Mouse (Mus musculus) spleen, adult 12 weeks (tissue): Measurements from ENCODE around the gene Agbl3.

Source experiments
- DNase-seq: peaks from one replicate; pipeline ENCODE4 v3.0.0; 2022; ENCODE audit warnings: low spot score

Agbl3 gene

DNA sequence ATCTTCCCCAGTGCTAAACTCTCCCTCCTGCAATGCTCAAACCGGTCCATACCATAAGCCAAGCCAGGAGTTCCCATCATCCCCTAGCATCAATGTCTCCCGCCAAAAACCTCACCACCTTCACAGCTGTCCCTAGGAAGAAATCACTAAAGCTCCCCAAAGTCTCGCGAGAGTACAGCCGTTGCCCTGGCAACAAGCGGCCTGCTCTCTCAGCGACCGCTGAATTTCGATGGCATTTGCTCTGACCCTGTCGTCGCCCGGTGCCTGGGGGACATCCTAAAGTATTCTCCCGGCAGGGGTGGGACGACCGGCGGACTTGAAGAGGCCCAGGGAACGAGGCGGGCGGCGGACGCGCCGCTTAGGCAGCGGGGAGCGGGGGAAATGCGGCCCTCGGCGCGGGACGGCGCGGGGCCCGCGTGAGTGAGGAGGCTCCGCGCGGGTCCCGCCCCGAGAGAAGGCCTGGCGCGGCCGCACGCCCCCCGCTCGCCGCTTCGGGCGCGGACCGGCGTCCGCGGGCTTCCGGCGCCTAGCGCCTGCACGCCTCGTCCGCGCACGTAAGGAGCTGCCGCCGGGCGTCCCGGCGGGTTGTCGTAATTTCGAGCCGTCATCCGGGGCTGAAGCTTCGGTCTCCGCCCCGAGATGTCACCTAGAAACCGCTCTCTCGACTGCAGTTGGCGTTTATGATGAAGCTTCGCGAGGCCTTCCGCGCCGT is at the start of gene Agbl3:
Gene Agbl3 (plus strand): TSS at position 202 of the 712 bp plus-strand sequence.
- peak; percentile 89 for DNase-seq

DNA sequence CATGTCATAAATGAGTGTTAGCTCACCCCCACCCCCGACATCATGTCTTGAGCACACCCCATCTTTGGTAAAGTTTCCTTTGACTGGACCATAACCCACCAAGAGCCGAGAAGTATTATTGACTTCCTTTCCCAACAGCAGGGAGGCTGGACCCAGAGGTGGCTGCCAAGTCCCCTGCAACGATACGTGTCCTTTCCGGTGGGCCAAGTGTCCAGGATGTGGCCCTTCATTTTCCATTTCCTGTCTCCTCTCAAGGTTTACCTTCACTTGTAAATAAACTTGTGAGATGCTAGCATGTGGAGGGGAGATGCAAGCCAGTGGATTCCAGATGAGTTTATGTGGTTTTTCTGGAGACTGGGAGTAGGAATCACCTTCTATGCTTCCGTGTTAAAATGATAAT is 49.2 kb upstream of the Agbl3 start:
- no peak for DNase-seq

DNA sequence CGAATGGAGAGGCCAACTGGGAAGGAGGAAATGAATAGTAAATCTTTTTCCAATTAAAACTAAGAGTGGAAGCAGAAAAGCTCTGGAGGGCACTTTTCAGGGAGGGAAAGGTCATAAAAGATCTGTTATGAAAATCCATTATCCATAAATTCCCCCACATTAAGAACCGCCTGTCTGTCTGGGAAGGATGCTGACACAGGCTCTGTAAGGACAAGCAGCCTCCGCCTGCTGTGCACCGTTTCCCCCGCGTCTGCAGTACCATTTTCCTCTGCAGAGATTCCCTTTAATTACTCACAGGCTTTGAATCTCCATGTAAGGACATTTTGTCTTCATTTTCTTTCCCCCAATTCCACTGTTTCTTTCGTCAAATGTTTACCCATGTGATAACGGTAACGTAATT is 48.7 kb upstream of the Agbl3 start:
- DNase-seq: no peak

DNA sequence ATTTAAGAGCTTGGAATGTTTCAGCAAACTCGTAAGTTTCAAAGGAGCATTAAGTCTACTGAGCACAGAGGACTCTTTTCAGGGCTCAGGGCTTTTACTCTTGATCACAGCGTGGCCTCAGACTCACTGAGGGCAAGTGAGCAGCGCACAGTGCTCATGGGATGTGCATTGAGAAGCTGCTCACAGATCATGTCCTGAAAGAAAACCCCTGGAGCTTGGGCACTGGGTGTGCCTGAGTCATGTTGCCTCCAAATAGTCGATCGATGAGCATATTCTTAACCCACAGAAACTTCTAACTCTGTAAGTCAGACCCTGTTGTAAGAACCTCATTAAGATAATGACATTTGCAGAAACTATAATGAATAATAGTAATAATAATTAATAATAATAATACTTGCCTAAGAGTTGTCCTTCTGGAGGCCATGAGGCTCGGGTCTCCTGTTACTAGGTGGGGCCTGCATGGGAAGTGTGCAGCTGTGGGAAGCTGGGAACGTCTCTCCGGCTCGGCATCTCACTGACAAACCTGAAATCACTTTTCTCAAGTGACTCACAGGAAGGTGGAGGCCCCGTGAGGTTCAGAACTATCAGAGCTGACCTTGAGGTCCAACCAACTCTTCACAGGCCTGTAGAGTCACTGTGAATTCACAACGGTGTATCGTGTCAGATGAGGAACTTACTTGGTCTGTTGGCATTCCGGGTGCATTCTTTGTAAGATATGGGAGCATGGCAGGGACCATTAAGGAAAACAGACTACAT is 45.1 kb upstream of the Agbl3 start:
- DNase-seq: no peak

DNA sequence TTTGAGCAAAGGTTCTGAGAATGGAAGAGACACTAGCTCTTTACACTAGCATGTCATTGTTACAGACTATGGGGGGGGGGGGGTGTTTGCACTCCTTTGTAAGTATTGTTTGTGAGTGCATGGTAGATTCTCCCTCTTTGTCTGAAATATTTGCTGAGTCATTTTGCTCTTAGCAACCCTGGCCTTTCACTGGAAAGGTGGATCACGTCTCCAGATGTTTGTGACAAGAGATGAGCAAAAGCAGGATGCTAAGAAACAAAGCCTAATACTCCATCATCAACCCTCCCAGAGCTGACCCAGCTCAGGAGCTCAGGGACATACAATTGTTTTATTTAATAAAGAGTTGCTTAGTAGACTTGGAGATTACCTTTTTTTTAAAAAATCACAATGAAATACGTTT is 43.3 kb upstream of the Agbl3 start:
- no peak for DNase-seq

DNA sequence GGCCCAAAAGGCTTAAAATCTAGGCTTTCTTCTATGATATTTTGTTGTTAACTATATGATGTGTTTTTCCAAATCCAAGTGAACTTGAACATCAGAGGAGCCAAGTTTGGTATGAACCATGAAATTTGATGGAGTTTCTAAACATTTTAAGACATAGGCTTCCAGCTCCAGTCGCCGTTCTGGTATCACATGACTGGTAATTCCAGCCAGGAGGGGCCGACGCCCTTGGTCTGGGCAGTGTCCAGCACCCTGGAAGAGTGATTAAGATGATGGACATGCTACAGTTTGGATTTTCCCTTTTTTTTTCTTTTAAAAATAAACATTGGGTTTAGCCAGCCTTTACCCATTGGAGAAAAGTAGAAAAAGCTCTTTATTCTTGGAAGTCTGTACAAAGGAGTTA is 36.3 kb upstream of the Agbl3 start:
- DNase-seq: no peak

DNA sequence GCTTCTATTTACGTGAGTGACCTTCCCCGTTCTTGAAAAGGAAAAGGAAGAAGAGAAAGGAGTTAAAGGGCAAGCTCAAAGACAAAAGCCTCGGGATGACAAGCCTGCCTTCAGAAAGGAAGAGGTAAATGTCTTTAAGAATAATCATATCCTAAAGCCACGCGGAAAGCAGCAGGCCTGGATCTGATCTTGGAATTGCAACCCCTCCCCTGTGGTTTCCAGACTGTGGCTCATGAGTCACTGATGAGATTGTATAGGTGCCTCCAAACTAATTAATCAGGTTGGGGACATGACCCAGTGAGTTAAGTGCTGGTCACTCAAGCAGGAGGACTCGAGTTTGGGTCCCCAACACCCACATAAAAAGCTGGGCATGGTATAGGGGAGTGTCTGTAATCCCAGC is 32.4 kb upstream of the Agbl3 start:
- DNase-seq: no peak

DNA sequence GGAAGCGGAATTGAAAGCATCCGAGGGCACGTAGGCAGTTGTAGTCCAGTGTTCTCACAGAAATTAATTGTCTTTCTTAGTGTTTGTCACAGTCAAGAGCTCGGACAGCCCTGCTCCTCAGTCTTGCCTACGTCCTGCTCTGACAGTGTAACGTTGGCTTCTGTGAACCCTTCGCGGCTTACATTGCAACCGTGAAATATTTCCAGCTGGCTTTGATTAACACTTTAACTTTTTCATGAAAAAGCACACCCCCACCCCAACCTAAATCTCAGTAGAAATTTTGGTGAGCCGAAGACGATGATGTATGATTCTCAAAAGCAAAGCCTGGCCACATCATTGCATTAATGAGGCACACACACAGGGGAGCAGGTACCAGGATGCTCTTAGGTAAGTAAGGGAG is 31.7 kb upstream of the Agbl3 start:
- no peak for DNase-seq

DNA sequence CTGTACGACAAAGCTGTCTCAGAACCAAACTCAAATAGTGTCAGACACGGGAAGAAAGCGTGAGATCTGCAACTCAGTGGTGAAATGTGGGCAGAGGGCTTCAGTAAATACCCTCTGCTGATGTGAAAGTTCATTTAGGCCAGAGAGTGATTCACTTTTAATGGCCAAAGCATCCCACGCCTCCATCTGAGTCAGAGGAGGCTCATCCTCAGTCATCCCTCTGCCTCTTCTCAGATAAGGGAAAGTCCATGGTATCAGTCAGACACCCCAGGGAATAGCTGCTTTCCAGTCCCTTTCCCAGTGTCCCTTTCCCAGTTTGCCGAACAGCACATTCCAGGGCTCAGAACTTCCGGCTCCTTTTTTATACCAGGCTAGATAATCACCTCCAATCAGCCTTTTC is 30.7 kb upstream of the Agbl3 start:
- DNase-seq: no peak

DNA sequence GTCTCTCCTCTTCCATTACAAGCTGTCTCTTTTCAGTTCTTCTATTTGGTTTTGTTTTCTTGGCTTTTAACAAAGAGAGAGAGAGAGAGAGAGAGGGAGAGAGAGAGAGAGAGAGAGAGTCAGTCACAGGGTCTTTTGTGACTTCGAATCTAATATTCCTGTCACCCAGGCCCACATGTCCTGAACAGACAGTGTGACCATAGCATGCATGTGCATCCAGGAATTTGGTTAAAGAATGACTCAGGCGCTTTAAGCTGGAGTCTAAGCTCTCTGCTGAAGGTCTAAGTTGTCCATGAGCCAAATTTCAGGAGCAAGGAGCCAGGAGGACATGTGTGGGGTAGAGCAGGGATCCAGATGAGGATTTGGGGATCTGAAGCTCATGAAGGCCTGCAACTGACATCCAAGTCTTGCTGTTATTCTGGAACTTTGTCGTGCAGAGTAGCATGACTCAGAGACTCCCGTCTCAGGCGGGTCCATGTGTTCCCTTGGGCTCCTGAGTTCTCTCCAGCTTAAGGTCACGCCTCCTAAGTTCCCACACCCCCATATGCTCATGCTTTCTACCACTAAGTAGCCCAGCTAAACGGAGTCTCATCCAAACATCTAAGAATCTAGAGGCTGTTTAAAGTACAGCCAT is 29.6 kb upstream of the Agbl3 start:
- DNase-seq: no peak

DNA sequence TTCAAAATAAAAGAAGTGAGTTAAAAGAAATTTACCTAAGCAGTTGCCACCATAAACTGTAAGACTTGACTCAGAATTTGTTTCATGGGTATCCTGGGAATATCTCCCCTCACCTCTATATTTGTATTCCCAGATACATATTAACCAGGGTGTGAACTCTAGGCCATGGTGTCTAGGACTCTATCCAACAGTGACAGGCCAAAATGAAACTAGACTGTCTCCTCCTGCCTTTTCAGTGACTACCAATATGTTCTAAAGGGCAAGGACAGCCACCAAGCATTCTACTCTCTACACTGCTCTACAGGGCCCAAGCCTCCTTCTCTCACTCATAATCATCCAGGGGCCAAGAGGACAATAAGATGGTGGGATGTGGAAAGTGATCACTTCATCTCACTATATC is 28.6 kb upstream of the Agbl3 start:
- DNase-seq: no peak

DNA sequence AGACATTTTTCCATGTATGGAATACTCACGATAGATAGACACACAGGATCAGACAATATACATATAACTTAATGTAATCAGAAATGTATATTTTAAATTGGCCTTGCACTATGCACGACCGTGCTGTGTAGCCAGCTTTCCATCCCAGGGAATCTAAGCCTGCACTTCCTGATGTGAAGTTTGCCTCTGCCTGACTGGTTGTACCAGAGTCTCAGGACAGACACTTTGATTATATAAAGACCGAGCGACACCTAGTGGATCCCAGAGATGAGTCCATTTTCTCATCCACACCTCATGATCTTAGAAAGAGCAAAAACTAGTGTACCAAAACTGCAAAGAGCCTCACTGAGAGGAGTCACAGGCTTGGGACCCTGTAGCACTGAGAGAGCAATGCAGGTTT is 25.8 kb upstream of the Agbl3 start:
- no peak for DNase-seq

DNA sequence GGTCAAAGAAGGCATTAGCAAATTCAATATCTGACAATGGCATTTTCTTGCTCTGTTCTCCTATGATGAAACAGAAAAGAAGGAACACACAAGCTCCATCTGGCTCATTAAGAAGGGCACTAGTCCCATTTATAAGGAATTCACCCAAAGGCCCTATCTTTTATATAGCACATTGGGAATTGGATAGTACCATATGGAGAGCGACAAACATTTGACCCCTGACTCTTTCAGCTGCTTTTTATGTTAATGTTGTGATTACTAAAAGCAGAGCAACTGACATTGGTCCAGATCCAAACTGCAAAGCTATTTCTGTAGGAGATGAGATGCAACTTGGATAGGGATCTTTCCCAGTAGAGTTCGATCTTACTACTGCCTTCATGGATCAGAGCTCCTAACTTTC is 21.9 kb upstream of the Agbl3 start:
- no peak for DNase-seq

DNA sequence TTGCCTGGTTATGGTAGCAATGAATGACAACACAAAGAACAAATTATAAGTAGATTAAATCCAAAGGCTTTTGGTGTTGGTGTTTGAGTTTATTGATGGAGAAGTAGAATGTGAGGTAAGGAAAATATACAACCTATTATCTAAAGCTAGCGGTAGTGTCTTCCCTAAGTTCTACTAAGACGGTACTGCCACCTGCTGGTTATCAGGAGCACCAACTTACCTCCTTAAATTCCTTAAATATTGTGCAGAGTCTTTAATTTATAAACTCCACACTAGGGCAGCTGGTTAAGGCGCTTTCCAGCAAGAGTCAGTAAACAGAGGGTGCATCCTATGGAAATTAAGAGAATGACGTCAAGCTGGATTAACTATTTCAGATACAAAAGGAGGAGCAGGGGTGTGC is 20.2 kb upstream of the Agbl3 start:
- DNase-seq: no peak

DNA sequence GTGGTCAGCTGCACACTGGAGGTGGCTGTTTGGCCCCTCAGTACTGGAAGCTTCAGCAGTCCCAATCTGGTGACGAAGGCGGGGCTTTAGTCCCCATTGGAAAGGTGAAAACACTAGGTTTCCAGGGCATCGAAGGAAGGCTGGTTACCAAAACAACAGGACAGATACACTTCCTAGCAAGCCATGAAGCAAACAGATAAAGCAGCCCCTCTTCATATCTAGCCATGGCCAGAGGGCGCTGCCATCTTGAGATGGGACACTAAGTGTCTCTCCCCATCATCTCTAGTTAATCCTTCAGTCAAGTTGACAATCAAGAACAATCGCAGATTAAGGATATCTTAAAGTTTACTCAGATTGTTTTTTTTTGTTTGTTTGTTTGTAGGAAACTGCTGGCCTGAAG is 14.5 kb upstream of the Agbl3 start:
- DNase-seq: no peak

DNA sequence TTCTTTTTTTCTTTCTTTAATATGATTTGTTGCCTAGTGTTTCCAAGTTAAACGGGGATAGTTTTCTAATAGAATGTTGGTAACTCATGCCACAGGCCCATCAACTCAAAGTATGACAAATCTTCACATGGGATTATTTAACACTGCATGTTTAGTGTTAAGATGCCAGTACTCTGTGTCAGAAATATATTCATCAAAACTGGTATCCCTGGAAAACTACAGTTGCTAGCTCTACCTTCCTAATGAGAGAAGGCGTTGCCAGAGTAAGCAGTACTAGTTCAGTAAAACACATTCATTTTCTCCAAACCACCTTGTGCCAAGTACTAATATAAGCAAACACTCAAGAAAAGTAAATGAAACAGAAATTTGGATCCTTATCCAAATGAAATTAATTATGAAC is 10.2 kb upstream of the Agbl3 start:
- DNase-seq: no peak

DNA sequence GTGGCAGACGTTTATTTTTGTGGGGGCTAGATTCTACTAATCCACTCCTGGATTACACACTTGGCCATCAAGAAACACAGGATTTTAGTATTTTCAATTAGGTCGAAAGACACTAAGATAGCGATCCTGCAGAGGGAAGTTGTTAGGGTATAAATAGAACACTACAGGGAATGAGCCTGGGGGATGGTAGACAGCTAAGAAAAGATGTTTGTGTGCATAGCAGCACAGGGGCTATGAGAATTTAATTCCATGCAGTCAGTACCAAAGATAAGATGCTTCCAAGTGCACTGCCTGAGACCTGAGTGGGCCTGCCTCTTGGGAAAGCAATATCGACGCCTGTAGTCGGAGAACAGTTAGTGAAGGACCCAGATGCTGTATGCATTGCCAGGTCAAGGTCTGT is 9.7 kb upstream of the Agbl3 start:
- DNase-seq: no peak

DNA sequence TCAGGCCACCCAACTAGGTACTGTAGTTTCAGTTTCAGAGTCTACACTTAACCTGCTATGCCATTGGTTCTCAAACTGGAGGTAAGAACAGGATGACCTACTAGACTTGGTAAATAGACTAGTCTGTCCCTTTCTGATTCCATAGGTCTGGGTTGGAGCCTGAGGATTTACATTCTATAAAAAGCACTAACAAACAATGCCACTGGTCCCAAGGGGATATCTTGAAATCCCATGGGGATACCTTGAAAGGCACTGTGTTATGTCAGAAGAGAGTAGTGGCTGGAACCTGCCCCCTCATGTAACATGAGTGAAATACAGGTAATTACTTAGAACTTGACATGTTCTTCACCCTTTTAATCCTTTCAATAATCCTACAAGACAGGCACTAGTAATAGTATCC is 3.8 kb upstream of the Agbl3 start:
- no peak for DNase-seq

DNA sequence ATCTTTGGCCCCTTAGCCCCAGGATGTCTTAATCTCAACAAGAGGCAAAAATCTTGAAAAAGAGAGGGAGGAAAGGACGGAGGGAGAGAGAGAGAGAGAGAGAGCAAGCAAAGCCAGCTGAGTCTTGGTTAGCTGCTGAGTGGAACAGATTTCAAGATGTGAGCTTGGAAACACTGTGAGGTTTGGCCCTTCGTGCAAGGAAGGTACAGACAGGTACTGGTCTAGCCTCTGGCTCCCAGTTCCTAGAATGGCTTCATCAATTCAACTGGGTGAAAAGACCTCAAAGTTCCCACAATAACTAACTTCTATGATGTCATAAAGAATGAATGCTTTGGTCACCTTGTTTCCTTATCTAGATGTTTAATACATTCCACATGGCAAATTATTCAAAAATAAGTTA is 3.1 kb upstream of the Agbl3 start:
- no peak for DNase-seq

DNA sequence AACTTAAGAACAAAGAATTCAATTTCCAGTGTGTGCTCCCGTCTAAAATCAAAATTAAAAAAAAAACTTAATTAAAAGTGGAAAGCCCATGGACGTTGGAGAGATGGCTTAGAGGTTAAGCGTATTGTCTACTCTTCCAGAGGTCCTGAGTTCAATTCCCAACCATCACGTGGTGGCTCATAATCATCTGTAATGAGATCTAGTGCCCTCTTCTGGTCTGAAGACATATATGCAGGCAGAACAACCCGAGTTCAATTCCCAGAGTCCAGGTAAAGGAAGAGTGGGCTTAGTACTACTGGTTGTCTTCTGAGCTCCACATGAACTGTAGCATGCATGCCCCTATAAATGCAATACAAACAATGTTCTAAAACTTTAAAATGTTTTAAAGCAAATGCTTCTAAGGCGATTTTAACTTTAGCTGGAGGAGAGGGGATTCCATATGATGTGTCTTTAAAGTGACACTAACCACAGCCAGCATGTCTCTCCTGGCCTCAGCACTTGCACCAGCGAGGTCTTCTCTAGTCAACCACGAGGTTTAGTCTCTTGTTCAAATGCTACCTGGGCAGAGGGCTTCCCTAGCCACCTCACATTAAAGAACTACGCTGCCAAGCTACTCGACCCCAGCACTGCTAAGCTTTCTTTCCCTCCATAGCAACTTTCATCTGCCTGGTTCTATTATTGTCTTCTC is 2.1 kb upstream of the Agbl3 start:
- DNase-seq: no peak

DNA sequence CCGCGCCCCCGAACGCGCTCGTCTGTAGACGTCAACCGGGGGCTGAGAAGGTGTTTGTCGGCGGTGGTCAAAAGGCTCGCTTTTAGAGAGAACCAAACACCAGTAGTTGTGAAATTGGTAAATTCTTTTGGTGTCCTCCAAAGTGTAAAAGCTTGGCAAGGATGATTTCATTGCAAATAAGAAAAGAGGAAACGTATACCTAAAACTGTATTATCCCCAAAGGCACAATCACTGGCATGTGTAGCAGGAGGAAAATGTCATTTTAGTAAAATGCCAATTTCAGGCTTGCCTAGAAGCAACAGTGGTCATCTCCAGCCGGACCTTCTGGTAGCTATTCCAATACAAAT is 684 bp downstream of the Agbl3 start:
- no peak for DNase-seq

DNA sequence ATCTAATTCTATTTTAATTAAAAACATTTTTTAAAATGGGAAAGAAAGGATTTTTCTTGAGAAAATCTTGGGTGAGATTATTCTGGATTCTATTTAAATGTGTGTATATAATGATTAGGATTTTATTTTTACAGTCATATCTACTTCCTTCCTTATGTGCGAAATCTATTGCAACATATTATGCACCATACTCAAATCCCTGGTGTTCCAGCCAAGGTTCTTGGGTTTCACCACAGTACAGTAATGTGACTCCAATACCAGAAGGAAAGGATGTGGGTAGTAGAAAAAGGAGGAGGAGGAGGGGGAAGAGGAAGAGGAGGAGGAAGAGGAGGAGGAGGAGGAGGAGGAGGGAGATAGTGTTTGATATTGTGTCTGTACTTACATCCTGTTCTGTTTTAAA is 2.3 kb downstream of the Agbl3 start:
- no peak for DNase-seq

DNA sequence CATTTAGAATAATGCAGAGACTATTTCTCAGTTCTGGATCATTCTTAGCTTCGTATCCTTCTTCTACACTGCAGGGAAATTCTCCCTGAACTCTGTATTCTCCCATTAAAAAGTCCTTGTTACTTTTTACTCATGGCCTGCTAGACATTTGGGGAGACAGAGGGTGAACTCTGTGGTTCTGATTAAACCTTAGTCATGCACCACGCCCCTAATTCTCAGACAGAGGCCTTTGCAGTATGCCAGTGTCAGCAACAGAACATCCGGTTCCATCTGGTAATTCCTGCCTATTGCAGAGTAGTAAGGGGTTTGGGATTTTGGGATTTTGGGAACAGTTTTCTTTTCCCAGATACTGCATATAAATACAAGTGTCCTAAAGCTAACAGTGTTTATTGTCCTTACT is 16.6 kb downstream of the Agbl3 start:
- DNase-seq: no peak
